Mouse (Mus musculus) Muller cell, postnatal 12 days (primary cell): Measurements from ENCODE around the gene 4931414P19Rik.

Source experiments
- DNase-seq: peaks from one replicate; pipeline ENCODE4 v3.0.0-alpha.2; 2015; ENCODE audit errors: inconsistent ontology term

Gene 4931414P19Rik

GRCm38 (mm10) chr14:54544703-54545102 is 61.1 kb downstream of the 4931414P19Rik start:
- DNase-seq: no peak

GRCm38 (mm10) chr14:54540771-54541170 is 65.0 kb downstream of the 4931414P19Rik start:
- DNase-seq: no peak

GRCm38 (mm10) chr14:54538580-54538979 is 67.2 kb downstream of the 4931414P19Rik start:
- DNase-seq: no peak
